Mouse (Mus musculus) MEL (cell line): ENCODE data around the gene Xpa. TPM values are rescaled to one million over a fixed set of nuclear protein-coding genes. Genes with fewer than 3 reads are reported as not detected.
A peak's percentile ranks its signal among the peaks of the same experiment; 100 is the strongest.

Source experiments
- DNase-seq: peaks from one replicate; pipeline ENCODE4 v3.0.0; 2011; ENCODE audit warnings: low read depth, low spot score
- H3K27ac ChIP-seq: 2 replicates; pipeline ENCODE4 v1.5.1; 2012; ENCODE audit warnings: low read depth, mild to moderate bottlenecking, control low read depth, low read length, moderate library complexity; ENCODE audit not compliant: control insufficient read depth
- H3K27me3 ChIP-seq, 2 experiments: fragments of 150-350 bp in 1 of 2; sonication (generic) in 1 of 2; 2 replicates each; pipeline ENCODE4 v1.6.1; 2012; ENCODE audit warnings: low read length in 2 of 2, mild to moderate bottlenecking in 2 of 2, improper control_type of control experiment in 1 of 2, moderate library complexity in 1 of 2; ENCODE audit not compliant: insufficient read depth in 2 of 2, control insufficient read depth in 1 of 2
- H3K36me3 ChIP-seq, 2 experiments: 2 replicates each; pipeline ENCODE4 v1.6.1; 2012 to 2014; ENCODE audit warnings: low read length in 2 of 2, improper control_type of control experiment in 1 of 2, inconsistent platforms in 1 of 2, mild to moderate bottlenecking in 1 of 2; ENCODE audit not compliant: insufficient read depth in 2 of 2, control insufficient read depth in 1 of 2
- H3K4me1 ChIP-seq, 2 experiments: fragments of 150-350 bp in 1 of 2; sonication (generic) in 1 of 2; 2 replicates each; pipeline ENCODE4 v1.6.1; 2012; ENCODE audit warnings: low read length in 2 of 2, improper control_type of control experiment in 1 of 2, mild to moderate bottlenecking in 1 of 2; ENCODE audit not compliant: insufficient read depth in 2 of 2, control insufficient read depth in 1 of 2
- H3K4me3 ChIP-seq, 2 experiments: fragments of 150-350 bp in 1 of 2; sonication (generic) in 1 of 2; 2 replicates each; pipeline ENCODE4 v1.5.1; 2012; ENCODE audit warnings: low read depth in 2 of 2, low read length in 2 of 2, mild to moderate bottlenecking in 2 of 2, moderate library complexity in 2 of 2, control low read depth in 1 of 2, improper control_type of control experiment in 1 of 2; ENCODE audit not compliant: control insufficient read depth in 1 of 2, insufficient read depth in 1 of 2
- H3K79me2 ChIP-seq: 2 replicates; pipeline ENCODE4 v1.6.1; 2012; ENCODE audit warnings: mild to moderate bottlenecking, low read length, moderate library complexity; ENCODE audit not compliant: control insufficient read depth, poor library complexity, insufficient read depth
- H3K9ac ChIP-seq: 2 replicates; pipeline ENCODE4 v1.6.1; 2012; ENCODE audit warnings: low read depth, mild to moderate bottlenecking, control low read depth, low read length, moderate library complexity; ENCODE audit not compliant: control insufficient read depth, poor library complexity, severe bottlenecking
- H3K9me3 ChIP-seq: fragments of 150-350 bp; sonication (generic); replicated peaks from 2 replicates; pipeline ENCODE4 v1.6.1; 2012; ENCODE audit warnings: mild to moderate bottlenecking, low read length, improper control_type of control experiment, moderate library complexity; ENCODE audit not compliant: insufficient read depth
- CHD2 ChIP-seq: IDR thresholded peaks from 2 replicates; pipeline ENCODE4 v1.6.1; 2011; ENCODE audit warnings: low read length, improper control_type of control experiment
- CTCF ChIP-seq, 3 experiments: IDR thresholded peaks in 2 of 3; conservative IDR thresholded peaks in 1 of 3; 2 replicates each; pipeline ENCODE4 v1.5.1; 2011 to 2012; ENCODE audit warnings: low read length in 3 of 3, low read depth in 2 of 3, mild to moderate bottlenecking in 2 of 3, improper control_type of control experiment in 1 of 3, inconsistent platforms in 1 of 3, mixed read lengths in 1 of 3, moderate library complexity in 1 of 3; ENCODE audit not compliant: control insufficient read depth in 1 of 3, insufficient read depth in 1 of 3, poor library complexity in 1 of 3, severe bottlenecking in 1 of 3
- E2F4 ChIP-seq: IDR thresholded peaks from 2 replicates; pipeline ENCODE4 v1.6.1; 2011; ENCODE audit warnings: low read depth, low read length, improper control_type of control experiment, borderline replicate concordance
- GABPA ChIP-seq: IDR thresholded peaks from 2 replicates; pipeline ENCODE4 v1.6.1; 2012; ENCODE audit warnings: low read depth, mild to moderate bottlenecking, inconsistent platforms, low read length, improper control_type of control experiment, moderate library complexity
- GATA1 ChIP-seq: IDR thresholded peaks from 2 replicates; pipeline ENCODE4 v1.6.1; 2011; ENCODE audit warnings: low read depth, low read length, improper control_type of control experiment
- HCFC1 ChIP-seq: IDR thresholded peaks from 2 replicates; pipeline ENCODE4 v1.6.1; 2012; ENCODE audit warnings: low read depth, mild to moderate bottlenecking, inconsistent platforms, low read length, improper control_type of control experiment, moderate library complexity
- KAT2A ChIP-seq: conservative IDR thresholded peaks from 2 replicates; pipeline ENCODE4 v1.6.1; 2012; ENCODE audit warnings: low read depth, low read length, improper control_type of control experiment, inconsistent platforms
- MAFK ChIP-seq: IDR thresholded peaks from 2 replicates; pipeline ENCODE4 v1.6.1; 2011; ENCODE audit warnings: low read depth, mild to moderate bottlenecking, low read length, improper control_type of control experiment, borderline replicate concordance
- MAX ChIP-seq: IDR thresholded peaks from 2 replicates; pipeline ENCODE4 v1.6.1; 2011; ENCODE audit warnings: low read length, improper control_type of control experiment
- MAZ ChIP-seq: IDR thresholded peaks from 2 replicates; pipeline ENCODE4 v1.6.1; 2012; ENCODE audit warnings: low read depth, mild to moderate bottlenecking, inconsistent platforms, low read length, improper control_type of control experiment
- MXI1 ChIP-seq: IDR thresholded peaks from 2 replicates; pipeline ENCODE4 v1.6.1; 2011; ENCODE audit warnings: mild to moderate bottlenecking, low read depth, low read length, improper control_type of control experiment
- MYC ChIP-seq: IDR thresholded peaks from 2 replicates; pipeline ENCODE4 v1.6.1; 2011; ENCODE audit warnings: low read depth, mild to moderate bottlenecking, low read length, improper control_type of control experiment, moderate library complexity
- NELFE ChIP-seq: IDR thresholded peaks from 2 replicates; pipeline ENCODE4 v1.6.1; 2011; ENCODE audit warnings: low read depth, low read length, improper control_type of control experiment
- POLR2A ChIP-seq, 2 experiments: IDR thresholded peaks; 2 replicates each; pipeline ENCODE4 v1.6.1; 2011 to 2012; ENCODE audit warnings: low read length in 2 of 2, mild to moderate bottlenecking in 2 of 2, control low read depth in 1 of 2, improper control_type of control experiment in 1 of 2, low read depth in 1 of 2, moderate library complexity in 1 of 2; ENCODE audit not compliant: control insufficient read depth in 1 of 2, insufficient read depth in 1 of 2, poor library complexity in 1 of 2
- RAD21 ChIP-seq: IDR thresholded peaks from 2 replicates; pipeline ENCODE4 v1.6.1; 2011; ENCODE audit warnings: mild to moderate bottlenecking, low read depth, low read length, improper control_type of control experiment
- SIN3A ChIP-seq: IDR thresholded peaks from 2 replicates; pipeline ENCODE4 v1.6.1; 2012; ENCODE audit warnings: low read length, improper control_type of control experiment, inconsistent platforms
- SMC3 ChIP-seq: IDR thresholded peaks from 2 replicates; pipeline ENCODE4 v1.6.1; 2011; ENCODE audit warnings: low read depth, low read length, improper control_type of control experiment
- TAL1 ChIP-seq: IDR thresholded peaks from 2 replicates; pipeline ENCODE4 v1.6.1; 2012; ENCODE audit warnings: mild to moderate bottlenecking, inconsistent platforms, low read length, moderate library complexity, mixed read lengths
- TCF12 ChIP-seq: IDR thresholded peaks from 2 replicates; pipeline ENCODE4 v1.6.1; 2014; ENCODE audit warnings: low read depth, mild to moderate bottlenecking, inconsistent platforms, low read length, improper control_type of control experiment, moderate library complexity
- USF1 ChIP-seq: IDR thresholded peaks from 2 replicates; pipeline ENCODE4 v1.6.1; 2014; ENCODE audit warnings: low read depth, mild to moderate bottlenecking, inconsistent platforms, low read length, improper control_type of control experiment, moderate library complexity
- USF2 ChIP-seq, 2 experiments: IDR thresholded peaks; 2 replicates each; pipeline ENCODE4 v1.6.1; 2011 to 2012; ENCODE audit warnings: improper control_type of control experiment in 2 of 2, low read length in 2 of 2, borderline replicate concordance in 1 of 2, inconsistent platforms in 1 of 2, low read depth in 1 of 2, mild to moderate bottlenecking in 1 of 2; ENCODE audit not compliant: insufficient read depth in 1 of 2
- ZC3H11A ChIP-seq: IDR thresholded peaks from 2 replicates; pipeline ENCODE4 v1.6.1; 2012; ENCODE audit warnings: low read depth, mild to moderate bottlenecking, inconsistent platforms, low read length, improper control_type of control experiment
- ZKSCAN1 ChIP-seq: IDR thresholded peaks from 2 replicates; pipeline ENCODE4 v1.6.1; 2012; ENCODE audit warnings: low read depth, mild to moderate bottlenecking, inconsistent platforms, low read length, improper control_type of control experiment, moderate library complexity
- ZMIZ1 ChIP-seq: IDR thresholded peaks from 2 replicates; pipeline ENCODE4 v1.6.1; 2012; ENCODE audit warnings: low read depth, mild to moderate bottlenecking, inconsistent platforms, low read length, improper control_type of control experiment, moderate library complexity
- ZNF384 ChIP-seq: IDR thresholded peaks from 2 replicates; pipeline ENCODE4 v1.6.1; 2012; ENCODE audit warnings: low read depth, mild to moderate bottlenecking, inconsistent platforms, low read length, improper control_type of control experiment
- polyA plus RNA-seq, 2 experiments: library from polyadenylated mRNA; stranded (reverse) in 1 of 2; unstranded in 1 of 2; fragments of >175 nt in 1 of 2; fragments of >200 nt in 1 of 2; gene quantifications; 2 replicates each; pipeline versions ENCODE4 v1.2.1 to v1.2.4; 2012; ENCODE audit warnings: low replicate concordance in 2 of 2, low read depth in 1 of 2; ENCODE audit not compliant: insufficient read length in 2 of 2, insufficient read depth in 1 of 2, missing spikeins in 1 of 2
- total RNA-seq: library from RNA; depleted of rRNA; stranded (reverse); fragments of 300-350 nt; gene quantifications from 2 replicates; pipeline ENCODE4 v1.2.3, GENCODE M21; 2012

Xpa gene
- total and polyA plus RNA-seq, 3 experiments, result 11.4 to 24.0 TPM; not detected in 1

DNA sequence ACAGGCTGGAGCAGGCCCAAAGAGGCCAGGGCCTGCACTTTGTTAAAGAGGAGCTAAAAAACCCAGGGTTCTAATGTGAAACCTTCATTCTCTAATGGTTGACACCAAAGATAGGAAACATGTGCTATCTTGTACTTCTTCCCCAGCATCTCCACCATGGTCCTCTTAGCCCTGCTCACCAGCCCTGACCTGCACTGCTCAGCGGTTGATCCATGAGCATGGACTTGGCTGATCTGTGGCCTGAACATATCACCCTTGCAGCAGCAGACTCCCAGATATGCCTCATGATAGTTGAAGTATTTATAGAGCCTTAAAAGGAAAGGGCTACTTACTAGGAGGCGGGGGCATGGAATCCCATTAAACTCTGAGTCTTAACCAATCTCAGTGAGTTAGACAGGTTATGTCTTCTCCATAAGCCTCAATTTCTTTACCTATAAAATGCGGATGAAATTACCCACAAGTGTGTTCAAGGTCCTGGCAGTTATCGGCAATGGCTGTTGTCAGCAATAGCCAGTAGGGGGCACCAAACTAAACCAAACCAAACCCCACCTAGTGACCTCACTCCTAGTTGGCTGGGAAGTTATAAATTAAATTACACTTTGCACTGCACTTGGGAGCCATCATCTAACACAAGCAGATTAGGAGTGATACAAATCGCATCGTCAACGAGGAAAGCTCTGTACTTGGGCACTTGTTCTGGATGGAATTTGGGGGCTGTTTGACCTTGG, 5.9 kb upstream of the Xpa start:
- Histone ChIP-seq H3K79me2 (no peaks in the 10 kb centered on the region), H3K4me1 (peaks cover 0 to 4% of the 10 kb centered on the region in 2 experiments; a peak in 2 of 4 replicates), H3K36me3 (peaks cover 0 to under 1% of the 10 kb centered on the region in 2 experiments; a peak in 1 of 4 replicates), H3K27me3 (peaks cover 4 to 13% of the 10 kb centered on the region in 2 experiments), H3K9ac (no peak overlapping the region), H3K27ac (no peak overlapping the region), H3K9me3 (no peaks in the 10 kb centered on the region), H3K4me3 (no peak overlapping the region)
- peak; percentile 80 for DNase-seq
- TF ChIP-seq RAD21, result peak; percentile 81
- TF ChIP-seq CTCF (IDR thresholded peaks at IDR 0.05 in 2 of 3, conservative IDR thresholded peaks at IDR 0.05 in 1 of 3; ENCODE audit: control insufficient read depth in 1 of 3, insufficient read depth in 1 of 3, low read depth in 2 of 3, low read length in 3 of 3, poor library complexity in 1 of 3, severe bottlenecking in 1 of 3), result peak; percentile 79 to 94 (median 92)
- TF ChIP-seq MAZ, result peak; percentile 57; the same call in 1 of the 2 replicates
- no peak for TF ChIP-seq E2F4
- TF ChIP-seq SIN3A, result peak; percentile 40; the same call in 1 of the 2 replicates
- TF ChIP-seq SMC3, result peak; percentile 66
- peak; percentile 52 for TF ChIP-seq ZC3H11A
- no peak for TF ChIP-seq TAL1

DNA sequence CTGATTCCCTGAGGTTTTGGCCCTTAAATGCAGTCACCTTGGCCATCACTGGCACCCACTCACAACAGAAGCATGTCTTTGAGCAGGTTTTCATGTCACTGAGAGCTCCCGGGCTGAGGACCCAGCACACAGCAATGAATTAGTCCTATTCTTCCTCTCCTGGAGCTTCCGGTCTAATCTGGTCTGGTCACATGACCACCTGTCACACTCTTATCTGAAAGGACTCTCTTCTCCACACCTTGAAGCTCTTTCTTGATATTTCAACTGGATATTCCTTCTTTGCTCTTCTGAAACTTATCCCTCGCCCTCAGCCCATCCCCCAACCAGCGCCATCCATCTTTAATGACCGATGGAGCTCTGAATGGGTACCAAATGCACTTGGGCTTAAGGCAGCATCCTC, 2.0 kb upstream of the Xpa start:
- peaks cover 4% of the 10 kb centered on the region for H3K79me2 ChIP-seq
- peaks cover 0 to 11% of the 10 kb centered on the region in 2 experiments; a peak in 2 of 4 replicates for H3K4me1 ChIP-seq
- H3K9me3 ChIP-seq, result no peaks in the 10 kb centered on the region
- no peak overlapping the region for H3K27ac ChIP-seq
- DNase-seq, result no peak
- H3K36me3 ChIP-seq, result peaks cover 0 to 8% of the 10 kb centered on the region in 2 experiments; a peak in 1 of 4 replicates
- TF ChIP-seq MAX (peak; percentile 47; the same call in 1 of the 2 replicates), USF1 (peak; percentile 90), USF2 (IDR thresholded peaks at IDR 0.05; ENCODE audit: borderline replicate concordance in 1 of 2, insufficient read depth in 1 of 2, low read depth in 1 of 2, low read length in 2 of 2) (peak in 1 of 2 experiments; percentile 54; a peak in 1 of 4 replicates), CHD2 (no peak)
- H3K27me3 ChIP-seq, result peaks cover under 1 to 2% of the 10 kb centered on the region in 2 experiments; a peak in 2 of 4 replicates
- H3K9ac ChIP-seq, result no peak overlapping the region
- no peak overlapping the region for H3K4me3 ChIP-seq

DNA sequence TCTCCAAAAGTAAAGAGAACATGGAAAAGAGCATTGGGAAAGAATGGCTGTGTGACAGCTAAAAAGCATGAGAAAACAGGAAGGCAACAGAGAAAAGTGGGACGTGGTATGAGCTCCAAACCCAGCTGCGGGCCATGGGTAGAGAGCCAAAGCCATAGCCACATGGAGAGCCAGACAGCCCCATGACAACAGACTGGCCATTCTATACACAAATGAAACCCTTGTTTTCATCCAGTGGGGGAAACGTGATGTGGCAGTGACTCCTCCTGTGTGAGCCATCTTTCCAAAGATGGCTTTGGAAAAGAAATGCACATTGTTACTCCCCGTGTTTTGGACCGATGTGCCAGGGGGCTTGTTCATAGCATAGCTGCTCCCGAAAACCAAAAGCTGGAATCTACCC, 402 bp upstream of the Xpa start:
- H3K9ac ChIP-seq, result peak overlapping the region; percentile 26
- peaks cover 0 to 11% of the 10 kb centered on the region in 2 experiments; a peak in 2 of 4 replicates for H3K4me1 ChIP-seq
- peaks cover 0 to 8% of the 10 kb centered on the region in 2 experiments; a peak in 1 of 4 replicates for H3K36me3 ChIP-seq
- DNase-seq, result no peak
- no peak overlapping the region for H3K27ac ChIP-seq
- no peaks in the 10 kb centered on the region for H3K9me3 ChIP-seq
- peak overlapping the region; percentile 74 to 87 for H3K4me3 ChIP-seq
- H3K27me3 ChIP-seq, result no peaks in the 10 kb centered on the region
- H3K79me2 ChIP-seq, result peaks cover 4% of the 10 kb centered on the region
- 0 out of 2 replicates have a peak, but pooled peaks have one; percentile 8 for TF ChIP-seq KAT2A
- TF ChIP-seq HCFC1, result no peak
- TF ChIP-seq GABPA, result no peak
- no peak for TF ChIP-seq ZNF384
- TF ChIP-seq POLR2A (IDR thresholded peaks at IDR 0.05; ENCODE audit: control insufficient read depth in 1 of 2, insufficient read depth in 1 of 2, low read depth in 1 of 2, low read length in 2 of 2, poor library complexity in 1 of 2), result no peak
- TF ChIP-seq ZMIZ1, result peak; percentile 4; the same call in 1 of the 2 replicates
- TF ChIP-seq USF1, result no peak
- TF ChIP-seq SIN3A, result no peak
- no peak for TF ChIP-seq MAFK
- TF ChIP-seq GATA1, result no peak
- no peak for TF ChIP-seq MYC
- TF ChIP-seq NELFE, result no peak
- TF ChIP-seq MXI1, result peak; percentile 62; the same call in 1 of the 2 replicates
- TF ChIP-seq TCF12, result no peak
- TF ChIP-seq E2F4, result 0 out of 2 replicates have a peak, but pooled peaks have one; percentile 3
- TF ChIP-seq SMC3, result no peak
- no peak for TF ChIP-seq ZKSCAN1
